Mouse (Mus musculus) lung, adult 2 months (tissue): ENCODE measurements around the gene Tada2b. TPM values are rescaled to one million over a fixed set of nuclear protein-coding genes. Genes with fewer than 3 reads are reported as not detected.

Experiments
- DNase-seq: peaks from one replicate; pipeline ENCODE4 v3.0.0; 2022
- H3K4me1 ChIP-seq: fragments of 200-500 bp; 2 replicates; pipeline ENCODE4 v1.6.1; 2011; ENCODE audit warnings: low read length; ENCODE audit not compliant: control insufficient read depth, insufficient read depth
- H3K4me3 ChIP-seq: fragments of 200-500 bp; replicated peaks from 2 replicates; pipeline ENCODE3; 2011; ENCODE audit warnings: low read depth, mild to moderate bottlenecking, control low read depth, low read length; ENCODE audit errors: extremely low read depth
- CTCF ChIP-seq: fragments of 200-500 bp; IDR thresholded peaks from 2 replicates; pipeline ENCODE4 v1.5.1; 2011; ENCODE audit warnings: mild to moderate bottlenecking, low read length, control low read depth; ENCODE audit not compliant: insufficient read depth
- POLR2A ChIP-seq: fragments of 200-500 bp; IDR thresholded peaks from 2 replicates; pipeline ENCODE4 v1.6.1; 2011; ENCODE audit warnings: low read depth, mild to moderate bottlenecking, control low read depth, low read length, borderline replicate concordance; ENCODE audit errors: extremely low read depth
- WGBS: fragments of 180-500 bp; shearing (Covaris S2); methylation state at CpG from one replicate; pipeline ENCODE4 v1.1.7; 2018; 5-methylcytosine and 5-hydroxymethylcytosine counted together
- polyA plus RNA-seq: library from polyadenylated mRNA; depleted of rRNA; stranded (reverse); fragments of >200 nt; gene quantifications from 2 replicates; pipeline ENCODE4 v1.2.3, GENCODE M21; 2012; rRNA removed

Tada2b gene
- polyA plus RNA-seq, 1 experiment = 13.9 TPM

DNA sequence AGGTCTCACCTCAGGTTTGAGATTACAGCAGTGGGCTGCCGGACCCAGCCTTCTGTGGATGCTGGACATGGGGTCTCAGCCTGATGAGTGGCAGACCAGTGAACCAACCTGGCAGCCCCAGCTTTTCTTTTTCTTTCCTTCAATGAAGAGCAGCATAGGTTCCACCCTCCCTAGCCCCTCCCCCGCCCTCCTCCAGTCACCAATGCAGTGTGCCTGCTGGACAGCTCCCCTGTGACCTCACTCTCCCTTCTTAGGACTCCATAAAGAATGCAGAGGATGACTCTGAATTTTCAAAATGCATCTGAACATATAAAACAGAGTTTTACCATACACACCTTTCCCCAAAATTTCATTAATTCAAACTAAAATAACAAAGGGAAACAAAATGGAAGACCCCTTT is 52.4 kb downstream of the Tada2b start:
- WGBS = 51% methylated on average over 2 of the region's 2 CpGs
- Histone ChIP-seq H3K4me3 (no peak overlapping the region), H3K4me1 (no peaks in the 10 kb centered on the region)
- DNase-seq = no peak
- TF ChIP-seq POLR2A (no peak), CTCF (no peak)

DNA sequence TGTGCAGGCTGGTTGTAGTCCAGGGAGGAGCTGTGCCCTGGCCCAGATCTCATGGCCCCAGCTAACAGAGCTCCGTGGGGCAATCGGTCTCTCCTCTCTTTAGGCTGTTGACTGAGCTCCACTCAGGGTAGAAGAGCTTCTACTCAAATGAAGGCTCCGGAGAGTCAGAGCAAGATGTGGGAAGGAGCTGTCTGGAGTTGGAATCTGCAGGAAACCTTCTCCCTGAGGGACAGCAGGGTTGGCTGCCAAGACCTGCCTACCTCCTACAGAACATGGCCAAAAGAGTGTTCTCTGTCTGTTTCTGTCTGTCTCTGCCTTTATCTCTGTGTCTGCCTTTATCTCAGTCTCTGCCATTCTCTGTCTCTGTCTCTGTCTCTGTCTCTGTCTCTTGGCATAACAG is 54.5 kb downstream of the Tada2b start:
- TF ChIP-seq CTCF (no peak), POLR2A (no peak)

DNA sequence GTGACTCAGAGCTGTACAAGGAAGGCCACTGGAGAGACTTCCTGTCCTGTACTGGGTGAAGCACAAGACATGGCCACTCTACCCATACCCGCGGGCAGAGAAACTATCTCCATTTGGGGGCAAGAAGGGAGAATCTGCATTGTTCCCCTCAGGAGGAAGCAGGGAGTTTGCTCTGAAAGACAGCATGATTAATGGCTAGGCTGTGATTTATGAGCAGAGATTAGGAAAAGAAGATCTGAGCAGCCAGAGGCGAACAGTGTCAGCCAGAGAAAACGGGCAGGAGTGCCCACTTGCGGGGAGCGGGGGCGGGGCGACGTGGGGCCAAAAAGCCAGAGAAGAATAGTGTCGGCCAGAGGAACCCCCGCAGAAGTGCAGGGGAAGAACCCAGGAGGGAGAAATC is 56.3 kb downstream of the Tada2b start:
- DNase-seq = no peak
- 15% methylated on average over 11 of the region's 11 CpGs for WGBS
- TF ChIP-seq POLR2A = no peak
- TF ChIP-seq CTCF = no peak
- no peak overlapping the region for H3K4me3 ChIP-seq
- H3K4me1 ChIP-seq = no peaks in the 10 kb centered on the region

More for the DNA sequence above, 54.5 kb downstream of the Tada2b start:
- WGBS = 65% methylated on average over 3 of the region's 3 CpGs
- no peak for DNase-seq
- no peak overlapping the region for H3K4me3 ChIP-seq
- H3K4me1 ChIP-seq = no peaks in the 10 kb centered on the region

DNA sequence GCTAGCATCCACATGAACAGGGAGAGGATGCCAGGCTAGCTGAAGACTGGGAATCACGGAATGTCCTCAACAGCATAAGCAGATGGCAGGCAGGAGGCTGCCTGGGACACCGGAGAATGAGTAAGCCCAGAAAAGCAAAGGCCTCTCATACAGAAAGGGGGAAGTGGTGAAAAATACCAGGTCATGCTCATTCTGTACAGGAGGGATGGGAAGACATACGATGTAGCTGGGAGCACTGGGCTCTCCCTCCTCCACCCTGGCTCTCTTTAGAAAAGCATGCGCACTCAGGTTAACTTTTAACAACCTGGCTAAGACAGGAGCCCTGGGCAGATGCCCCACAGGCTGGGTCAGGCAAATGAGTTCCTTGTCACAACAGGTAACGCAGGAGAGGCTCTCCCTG is 57.7 kb downstream of the Tada2b start:
- no peak for TF ChIP-seq POLR2A
- TF ChIP-seq CTCF = no peak
- no peak for DNase-seq
- Histone ChIP-seq H3K4me1 (no peaks in the 10 kb centered on the region), H3K4me3 (no peak overlapping the region)
- WGBS = 71% methylated on average over 5 of the region's 5 CpGs

DNA sequence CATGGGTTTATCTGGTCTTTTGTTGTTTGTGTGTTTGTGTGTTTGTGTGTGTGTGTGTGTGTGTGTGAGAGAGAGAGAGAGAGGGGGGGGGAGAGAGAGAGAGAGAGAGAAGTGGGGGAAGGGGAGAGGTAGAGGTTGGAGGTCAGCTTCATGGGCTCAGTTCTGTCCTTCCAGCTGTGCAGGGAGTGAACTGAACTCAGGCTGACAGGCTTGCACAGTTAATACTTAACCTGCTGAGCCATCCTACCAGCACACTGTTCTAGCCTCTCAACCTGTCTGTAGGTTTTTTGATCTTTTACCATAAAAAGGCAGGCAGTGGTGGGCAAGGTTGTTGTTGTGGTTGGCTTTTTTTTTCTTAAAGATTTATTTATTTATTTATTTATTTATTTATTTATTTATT is 59.4 kb downstream of the Tada2b start:
- TF ChIP-seq POLR2A = no peak
- no peak for TF ChIP-seq CTCF
- DNase-seq = no peak
- no peaks in the 10 kb centered on the region for H3K4me1 ChIP-seq
- H3K4me3 ChIP-seq = no peak overlapping the region

Other genes starting within 250 kb of the Tada2b start
- gene Sorcs2, start 86.1 kb downstream of the Tada2b start, polyA plus RNA-seq = 17.5 and 19.3 TPM in 2 replicates
- gene Grpel1, start 19.3 kb downstream of the Tada2b start, polyA plus RNA-seq = 7.0 and 9.1 TPM in 2 replicates
- 0.37 and 0.82 TPM in 2 replicates for gene Ccdc96, start 303 bp upstream of the Tada2b start, polyA plus RNA-seq
- 19.2 and 30.2 TPM in 2 replicates for gene Tbc1d14, start 109.0 kb upstream of the Tada2b start, polyA plus RNA-seq
- 14.4 and 23.3 TPM in 2 replicates for gene D5Ertd579e, start 211.7 kb upstream of the Tada2b start, polyA plus RNA-seq